Mouse (Mus musculus) brain, embryonic 14.5 days (tissue): ENCODE results near the gene Ankfn1.

Source experiments
- CTCF ChIP-seq: fragments of 200-500 bp; IDR thresholded peaks from 2 replicates; pipeline ENCODE4 v1.5.1; 2012; ENCODE audit warnings: inconsistent platforms, mild to moderate bottlenecking, moderate library complexity, borderline replicate concordance; ENCODE audit not compliant: insufficient read depth, insufficient read length; ENCODE audit errors: extremely low read depth
- POLR2A ChIP-seq: fragments of 200-500 bp; IDR thresholded peaks from 2 replicates; pipeline ENCODE4 v1.6.1; 2012; ENCODE audit warnings: mild to moderate bottlenecking, inconsistent platforms, borderline replicate concordance; ENCODE audit not compliant: poor library complexity, insufficient read depth, insufficient read length, severe bottlenecking; ENCODE audit errors: extremely low read depth

- TF ChIP-seq CTCF (no peak), POLR2A (no peak)
Measured at GRCm38 (mm10) chr11:89574269-89574838, 203.1 kb downstream of the Ankfn1 start.
